Mouse (Mus musculus) ZHBTc4 (cell line): ENCODE results near the gene Vmn1r90.
A peak's percentile ranks its signal among the peaks of the same experiment; 100 is the strongest.

Experiments used
- DNase-seq: peaks from one replicate; pipeline ENCODE4 v3.0.0-alpha.2; 2011; ENCODE audit warnings: low read depth, low spot score

The Vmn1r90 gene

DNA sequence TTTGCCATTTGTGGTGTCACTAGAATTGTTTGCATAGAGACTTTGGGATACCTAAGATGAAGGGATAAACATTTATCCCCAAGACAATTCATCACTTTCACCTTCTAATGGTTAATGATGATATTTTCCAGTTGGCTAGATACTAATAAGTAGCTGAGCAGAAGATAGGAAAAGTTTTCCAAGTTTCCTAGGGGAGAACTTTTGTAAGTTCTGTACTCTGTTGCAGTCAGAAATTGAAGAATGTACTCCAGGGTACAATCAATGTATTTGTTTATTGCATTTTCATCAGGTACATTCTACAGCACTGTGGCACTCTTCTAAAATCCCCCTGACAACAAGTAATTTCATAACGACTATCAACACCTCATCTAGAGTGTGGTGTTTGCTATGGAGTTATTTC lies at the start of gene Vmn1r90:
TSS of gene Vmn1r90 (minus strand) at position 101 of the 400 bp plus-strand sequence.
- DNase-seq = no peak

GRCm38 (mm10) chr7:14593009-14593408 lies 29.7 kb upstream of the Vmn1r90 start:
- peak; percentile 16 for DNase-seq

DNA sequence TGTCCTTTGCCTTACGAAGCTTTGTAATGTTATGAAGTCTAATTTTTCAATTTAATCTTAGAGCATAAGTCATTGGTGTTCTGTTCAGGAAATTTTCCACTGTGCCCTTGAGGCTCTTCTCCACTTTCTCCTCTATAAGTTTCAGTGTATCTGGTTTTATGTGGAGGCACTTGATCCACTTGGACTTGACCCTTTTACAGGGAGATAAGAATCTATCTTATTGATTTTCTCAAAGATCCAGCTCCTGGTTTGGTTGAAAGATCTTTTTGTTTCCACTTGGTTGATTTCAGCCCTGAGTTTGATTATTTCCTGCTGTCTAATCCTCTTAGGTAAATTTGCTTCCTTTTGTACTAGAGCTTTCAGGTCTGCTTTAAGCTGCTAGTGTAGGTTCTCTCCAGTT lies 11.0 kb downstream of the Vmn1r90 start:
- DNase-seq = no peak

- DNase-seq = no peak
Measured at GRCm38 (mm10) chr7:14525280-14525679, 38.0 kb downstream of the Vmn1r90 start.

DNA sequence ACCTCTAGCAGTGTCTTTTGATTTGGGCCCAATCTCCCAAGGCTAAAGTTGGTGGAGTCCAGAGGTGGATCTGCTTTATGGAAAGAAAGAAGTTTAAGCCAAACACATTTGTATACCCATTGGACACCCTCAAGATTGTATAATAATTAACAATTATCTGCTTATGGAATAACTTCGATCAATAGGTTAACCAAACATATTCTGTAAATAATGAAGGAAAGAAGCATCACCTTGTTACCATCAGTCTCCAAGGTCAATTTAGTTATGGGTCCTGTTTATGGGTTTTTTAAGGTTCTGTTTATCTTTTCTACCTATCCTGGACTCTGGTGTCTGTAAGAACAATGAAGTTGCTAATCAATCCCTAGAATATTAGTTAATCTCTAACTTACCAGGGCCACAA lies 40.7 kb downstream of the Vmn1r90 start:
- no peak for DNase-seq

GRCm38 (mm10) chr7:14518301-14518700 lies 45.0 kb downstream of the Vmn1r90 start:
- no peak for DNase-seq
